ENCODE assay signal across 8 mouse cellular contexts in genomic region chr12:83072181-83072887, GRCm38 (mm10).
DNase-seq lines count a peak whose midpoint lies in the region; ATAC-seq and TF ChIP-seq lines count a peak whose summit lies in the region.

No protein-coding gene starts in this region.

- 41% methylated on average over 3 of the region's 3 CpGs for WGBS in hindbrain, embryonic 12.5 days
- 46% methylated on average over 3 of the region's 3 CpGs for WGBS in midbrain, embryonic 15.5 days

- intact Hi-C loops in gastrocnemius, adult 2 months (cut with DNase I) = no loop called here

- peaks cover 21% of the 10 kb centered on the region for H3K4me1 ChIP-seq in hindbrain, embryonic 12.5 days
- peaks cover 18% of the 10 kb centered on the region for H3K4me1 ChIP-seq in midbrain, embryonic 15.5 days

- H3K27me3 ChIP-seq in hindbrain, embryonic 12.5 days = no peaks in the 10 kb centered on the region
- H3K27me3 ChIP-seq in midbrain, embryonic 15.5 days (replicated peaks) = no peaks in the 10 kb centered on the region

- no peak for DNase-seq in gastrocnemius, adult 2 months
- no peak for DNase-seq in gastrocnemius, postnatal 4 days (ENCODE audit: low spot score in 2 of 2)
- peak; percentile 44 for DNase-seq in Muller cell, postnatal 12 days (ENCODE audit: inconsistent ontology term)
- DNase-seq in embryo, embryonic 11.5 days (ENCODE audit: low read depth, low spot score) = peak; percentile 16
- no peak for DNase-seq in gastrocnemius, postnatal 25 days
- no peak for DNase-seq in gastrocnemius, adult 18-20 months (ENCODE audit: low spot score)

- ATAC-seq in hindbrain, embryonic 12.5 days (ENCODE audit: low FRiP score) = no peak
- ATAC-seq in midbrain, embryonic 15.5 days (replicated peaks) = 0 out of 2 replicates have a peak, but pooled peaks have one; percentile 43

- TF ChIP-seq CTCF in gastrocnemius, adult 2 months (IDR thresholded peaks at IDR 0.05) = peak; percentile 60

- no peak overlapping the region for H3K27ac ChIP-seq in gastrocnemius, adult 2 months
- peak overlapping the region; percentile 55 for H3K27ac ChIP-seq in hindbrain, embryonic 12.5 days
- peak overlapping the region; percentile 18; the same call in 1 of the 2 replicates for H3K27ac ChIP-seq in midbrain, embryonic 15.5 days

- H3K9ac ChIP-seq in hindbrain, embryonic 12.5 days = no peak overlapping the region
- no peak overlapping the region for H3K9ac ChIP-seq in midbrain, embryonic 15.5 days

- no peak overlapping the region for H3K4me2 ChIP-seq in hindbrain, embryonic 12.5 days (replicated peaks)
- no peak overlapping the region for H3K4me2 ChIP-seq in midbrain, embryonic 15.5 days

- H3K4me3 ChIP-seq in gastrocnemius, adult 2 months = no peak overlapping the region
- no peak overlapping the region for H3K4me3 ChIP-seq in hindbrain, embryonic 12.5 days
- no peak overlapping the region for H3K4me3 ChIP-seq in midbrain, embryonic 15.5 days

- no peaks in the 10 kb centered on the region for H3K9me3 ChIP-seq in hindbrain, embryonic 12.5 days (replicated peaks)
- H3K9me3 ChIP-seq in midbrain, embryonic 15.5 days = no peaks in the 10 kb centered on the region

- H3K36me3 ChIP-seq in hindbrain, embryonic 12.5 days = no peaks in the 10 kb centered on the region
- H3K36me3 ChIP-seq in midbrain, embryonic 15.5 days (replicated peaks) = no peaks in the 10 kb centered on the region

Comparison
In these comparisons a context has a peak if more than half of its experiments do, and no peak if none do; other contexts are left out.
1. DNase-seq: peak in Muller cell, postnatal 12 days (single experiment) and embryo, embryonic 11.5 days (single experiment); none in gastrocnemius, adult 2 months (single experiment), gastrocnemius, postnatal 4 days (0 of 2), gastrocnemius, postnatal 25 days (single experiment) and gastrocnemius, adult 18-20 months (single experiment).